Mouse (Mus musculus): ENCODE data around the gene Gm17657.
A peak's percentile ranks its signal among the peaks of the same experiment; 100 is the strongest.

The Gm17657 gene

GRCm38 (mm10) chr17:29489971-29490712 is 59.3 kb downstream of the Gm17657 start:
- H3K36me3 ChIP-seq (ENCODE audit: insufficient read depth, low read length), result peaks cover 39% of the 10 kb centered on the region
- H3K9me3 ChIP-seq (ENCODE audit: low read length), result no peaks in the 10 kb centered on the region
- H3K4me1 ChIP-seq (replicated peaks; ENCODE audit: low read depth, low read length), result peaks cover 66% of the 10 kb centered on the region
- no peaks in the 10 kb centered on the region for H3K27me3 ChIP-seq (ENCODE audit: insufficient read depth, low read length)
- H3K4me3 ChIP-seq (replicated peaks; ENCODE audit: low read length), result peak overlapping the region; percentile 96
- TF ChIP-seq POU5F1 (IDR thresholded peaks at IDR 0.05; ENCODE audit: borderline replicate concordance, low read length), result no peak
- TF ChIP-seq CTCF (conservative IDR thresholded peaks at IDR 0.05; ENCODE audit: low read length), result no peak
- 0 out of 2 replicates have a peak, but pooled peaks have one; percentile 18 for TF ChIP-seq NANOG (IDR thresholded peaks at IDR 0.05; ENCODE audit: borderline replicate concordance, low read length)

- H3K9me3 ChIP-seq (ENCODE audit: low read length), result no peaks in the 10 kb centered on the region
- H3K27me3 ChIP-seq (ENCODE audit: insufficient read depth, low read length), result no peaks in the 10 kb centered on the region
- peaks cover 63% of the 10 kb centered on the region for H3K4me1 ChIP-seq (replicated peaks; ENCODE audit: low read depth, low read length)
- TF ChIP-seq POU5F1 (IDR thresholded peaks at IDR 0.05; ENCODE audit: borderline replicate concordance, low read length) (no peak), CTCF (conservative IDR thresholded peaks at IDR 0.05; ENCODE audit: low read length) (no peak), NANOG (IDR thresholded peaks at IDR 0.05; ENCODE audit: borderline replicate concordance, low read length) (no peak)
- peaks cover 30% of the 10 kb centered on the region for H3K36me3 ChIP-seq (ENCODE audit: insufficient read depth, low read length)
- H3K4me3 ChIP-seq (replicated peaks; ENCODE audit: low read length), result peak overlapping the region; percentile 85
Measured at GRCm38 (mm10) chr17:29488978-29489970, 60.2 kb downstream of the Gm17657 start.

- Histone ChIP-seq H3K36me3 (ENCODE audit: insufficient read depth, low read length) (peaks cover 22% of the 10 kb centered on the region), H3K9me3 (ENCODE audit: low read length) (no peaks in the 10 kb centered on the region), H3K4me1 (replicated peaks; ENCODE audit: low read depth, low read length) (peaks cover 59% of the 10 kb centered on the region), H3K4me3 (replicated peaks; ENCODE audit: low read length) (0 out of 2 replicates have a peak overlapping the region, but pooled peaks have one; percentile 85), H3K27me3 (ENCODE audit: insufficient read depth, low read length) (no peaks in the 10 kb centered on the region)
- no peak for TF ChIP-seq POU5F1 (IDR thresholded peaks at IDR 0.05; ENCODE audit: borderline replicate concordance, low read length)
- TF ChIP-seq CTCF (conservative IDR thresholded peaks at IDR 0.05; ENCODE audit: low read length), result no peak
- no peak for TF ChIP-seq NANOG (IDR thresholded peaks at IDR 0.05; ENCODE audit: borderline replicate concordance, low read length)
Measured at GRCm38 (mm10) chr17:29488257-29488977, 61.0 kb downstream of the Gm17657 start.

GRCm38 (mm10) chr17:29485336-29486233 is 63.9 kb downstream of the Gm17657 start:
- TF ChIP-seq CTCF (conservative IDR thresholded peaks at IDR 0.05; ENCODE audit: low read length) (no peak), POU5F1 (IDR thresholded peaks at IDR 0.05; ENCODE audit: borderline replicate concordance, low read length) (no peak), NANOG (IDR thresholded peaks at IDR 0.05; ENCODE audit: borderline replicate concordance, low read length) (no peak)
- Histone ChIP-seq H3K4me1 (replicated peaks; ENCODE audit: low read depth, low read length) (peaks cover 78% of the 10 kb centered on the region), H3K36me3 (ENCODE audit: insufficient read depth, low read length) (no peaks in the 10 kb centered on the region), H3K4me3 (replicated peaks; ENCODE audit: low read length) (no peak overlapping the region), H3K9me3 (ENCODE audit: low read length) (0 out of 2 replicates have a peak, but pooled peaks cover 5% of the 10 kb centered on the region), H3K27me3 (ENCODE audit: insufficient read depth, low read length) (no peaks in the 10 kb centered on the region)

- TF ChIP-seq CTCF (conservative IDR thresholded peaks at IDR 0.05; ENCODE audit: low read length) (peak; percentile 30; the same call in 1 of the 2 replicates), NANOG (IDR thresholded peaks at IDR 0.05; ENCODE audit: borderline replicate concordance, low read length) (no peak)
- H3K4me3 ChIP-seq (replicated peaks; ENCODE audit: low read length), result no peak overlapping the region
- no peaks in the 10 kb centered on the region for H3K27me3 ChIP-seq (ENCODE audit: insufficient read depth, low read length)
- H3K9me3 ChIP-seq (ENCODE audit: low read length), result 0 out of 2 replicates have a peak, but pooled peaks cover 5% of the 10 kb centered on the region
- H3K4me1 ChIP-seq (replicated peaks; ENCODE audit: low read depth, low read length), result peaks cover 85% of the 10 kb centered on the region
- H3K36me3 ChIP-seq (ENCODE audit: insufficient read depth, low read length), result no peaks in the 10 kb centered on the region
Measured at GRCm38 (mm10) chr17:29484431-29484830, 65.0 kb downstream of the Gm17657 start.

GRCm38 (mm10) chr17:29483282-29483681 is 66.2 kb downstream of the Gm17657 start:
- no peak for TF ChIP-seq POU5F1 (IDR thresholded peaks at IDR 0.05; ENCODE audit: borderline replicate concordance, low read length)
- no peak for TF ChIP-seq CTCF (conservative IDR thresholded peaks at IDR 0.05; ENCODE audit: low read length)
- no peak for TF ChIP-seq NANOG (IDR thresholded peaks at IDR 0.05; ENCODE audit: borderline replicate concordance, low read length)
- peaks cover 80% of the 10 kb centered on the region for H3K4me1 ChIP-seq (replicated peaks; ENCODE audit: low read depth, low read length)
- 0 out of 2 replicates have a peak, but pooled peaks cover 5% of the 10 kb centered on the region for H3K9me3 ChIP-seq (ENCODE audit: low read length)
- no peaks in the 10 kb centered on the region for H3K27me3 ChIP-seq (ENCODE audit: insufficient read depth, low read length)
- no peaks in the 10 kb centered on the region for H3K36me3 ChIP-seq (ENCODE audit: insufficient read depth, low read length)
- H3K4me3 ChIP-seq (replicated peaks; ENCODE audit: low read length), result no peak overlapping the region

- no peaks in the 10 kb centered on the region for H3K27me3 ChIP-seq (ENCODE audit: insufficient read depth, low read length)
- H3K4me3 ChIP-seq (replicated peaks; ENCODE audit: low read length), result no peak overlapping the region
- H3K4me1 ChIP-seq (replicated peaks; ENCODE audit: low read depth, low read length), result peaks cover 82% of the 10 kb centered on the region
- TF ChIP-seq POU5F1 (IDR thresholded peaks at IDR 0.05; ENCODE audit: borderline replicate concordance, low read length), result no peak
- TF ChIP-seq CTCF (conservative IDR thresholded peaks at IDR 0.05; ENCODE audit: low read length), result peak; percentile 48
- H3K36me3 ChIP-seq (ENCODE audit: insufficient read depth, low read length), result no peaks in the 10 kb centered on the region
- H3K9me3 ChIP-seq (ENCODE audit: low read length), result 0 out of 2 replicates have a peak, but pooled peaks cover 5% of the 10 kb centered on the region
Measured at GRCm38 (mm10) chr17:29482632-29483031, 66.8 kb downstream of the Gm17657 start.

All from E14TG2a.4 (cell line).